Mouse (Mus musculus): ENCODE measurements around the gene Crim1.

GRCm38 (mm10) chr17:78283271-78283992 lies 83.4 kb downstream of the Crim1 start:
- no peak for TF ChIP-seq CTCF (conservative IDR thresholded peaks at IDR 0.05; ENCODE audit: insufficient read depth, insufficient read length, low read depth, low read length)
- TF ChIP-seq POLR2A (IDR thresholded peaks at IDR 0.05; ENCODE audit: low read depth, low read length), result no peak
